Mouse (Mus musculus) testis, adult 2 months (tissue): ENCODE measurements at regions not wholly inside any gene's neighbourhood (a gene's known extent, or its start where the extent isn't known, plus 50 kb on each side); places are given as distances from the start of the nearest gene placed in this dataset.

Experiments used
- CTCF ChIP-seq: fragments of 200-500 bp; IDR thresholded peaks from 2 replicates; pipeline ENCODE4 v1.5.1; 2012; ENCODE audit warnings: low read depth, mild to moderate bottlenecking, inconsistent platforms, low read length, moderate library complexity; ENCODE audit not compliant: control insufficient read depth, insufficient read depth, insufficient replicate concordance
- POLR2A ChIP-seq: fragments of 200-500 bp; IDR thresholded peaks from 2 replicates; pipeline ENCODE4 v1.6.1; 2012; ENCODE audit warnings: low read depth, mild to moderate bottlenecking, inconsistent platforms, low read length, moderate library complexity; ENCODE audit not compliant: control insufficient read depth

- no peak for TF ChIP-seq CTCF
- no peak for TF ChIP-seq POLR2A
These were observed 98.7 kb downstream of the Trib2 start for GRCm38 (mm10) chr12:15717989-15718388.
